9 mouse cellular contexts compared by ENCODE assay signal in genomic region chr4:149854770-149855169, GRCm38 (mm10).
DNase-seq lines count a peak whose midpoint lies in the region; ATAC-seq and TF ChIP-seq lines count a peak whose summit lies in the region.
"Had no signal": no experiment of that assay in that cellular context is flagged by ENCODE, and none has a peak within 500 bp of the region (broad histone marks: within the 10 kb centered on the region; RNA-seq: fewer than 3 reads in every experiment).

No protein-coding gene starts in this region.

- 0 out of 2 replicates have a peak, but pooled peaks have one; percentile 32 for ATAC-seq in liver, embryonic 13.5 days (ENCODE audit: low read depth)
- ATAC-seq in stomach, postnatal 0 days (ENCODE audit: low FRiP score, low TSS enrichment): 0 out of 2 replicates have a peak, but pooled peaks have one; percentile 22

- no peak overlapping the region for H3K27ac ChIP-seq in cerebellum, adult 2 months (ENCODE audit: insufficient read depth, low read length)
- no peak overlapping the region for H3K27ac ChIP-seq in testis, adult 2 months (ENCODE audit: control insufficient read depth, insufficient read depth, low read depth, low read length)
- H3K27ac ChIP-seq in liver, embryonic 13.5 days: no peak overlapping the region
- no peak overlapping the region for H3K27ac ChIP-seq in stomach, postnatal 0 days (replicated peaks)

- H3K4me1 ChIP-seq in cerebellum, adult 2 months (ENCODE audit: control insufficient read depth, insufficient read depth, low read length): no peaks in the 10 kb centered on the region
- peaks cover 9% of the 10 kb centered on the region for H3K4me1 ChIP-seq in testis, adult 2 months (ENCODE audit: control insufficient read depth, insufficient read depth, low read length)
- H3K4me1 ChIP-seq in liver, embryonic 13.5 days (replicated peaks): peaks cover 26% of the 10 kb centered on the region
- no peaks in the 10 kb centered on the region for H3K4me1 ChIP-seq in stomach, postnatal 0 days (replicated peaks; ENCODE audit: control insufficient read depth, insufficient read depth)

- TF ChIP-seq EP300 in stomach, postnatal 0 days (optimal IDR thresholded peaks at IDR 0.05): no peak

- TF ChIP-seq CTCF in cerebellum, adult 2 months (IDR thresholded peaks at IDR 0.05; ENCODE audit: borderline replicate concordance, insufficient read depth, low read depth, low read length): no peak
- no peak for TF ChIP-seq CTCF in testis, adult 2 months (IDR thresholded peaks at IDR 0.05; ENCODE audit: control insufficient read depth, insufficient read depth, insufficient replicate concordance, low read depth, low read length)
- TF ChIP-seq CTCF in stomach, postnatal 0 days (IDR thresholded peaks at IDR 0.05; ENCODE audit: low read depth): no peak

- H3K27me3 ChIP-seq in cerebellum, adult 2 months (ENCODE audit: control insufficient read depth, insufficient read depth, low read length): no peaks in the 10 kb centered on the region
- H3K27me3 ChIP-seq in testis, adult 2 months (ENCODE audit: control insufficient read depth, insufficient read depth, low read length): no peaks in the 10 kb centered on the region
- peaks cover 34% of the 10 kb centered on the region for H3K27me3 ChIP-seq in liver, embryonic 13.5 days
- no peaks in the 10 kb centered on the region for H3K27me3 ChIP-seq in stomach, postnatal 0 days (ENCODE audit: control insufficient read depth, insufficient read depth, low read length)

- no peak for TF ChIP-seq POLR2A in cerebellum, adult 2 months (IDR thresholded peaks at IDR 0.05; ENCODE audit: borderline replicate concordance, insufficient read depth, low read length)
- TF ChIP-seq POLR2A in testis, adult 2 months (IDR thresholded peaks at IDR 0.05; ENCODE audit: control insufficient read depth, low read depth, low read length): no peak

- H3K36me3 ChIP-seq in testis, adult 2 months (ENCODE audit: control insufficient read depth, insufficient read depth, low read length): no peaks in the 10 kb centered on the region
- no peaks in the 10 kb centered on the region for H3K36me3 ChIP-seq in liver, embryonic 13.5 days
- H3K36me3 ChIP-seq in stomach, postnatal 0 days (ENCODE audit: control insufficient read depth, insufficient read depth, low read length): no peaks in the 10 kb centered on the region

- no peak for DNase-seq in cerebellum, adult 2 months
- DNase-seq in cerebellum, postnatal 10 days: no peak
- DNase-seq in testis, postnatal 10 days (ENCODE audit: low spot score): no peak
- no peak for DNase-seq in liver, embryonic 13.5 days
- DNase-seq in stomach, postnatal 0 days (ENCODE audit: low spot score): no peak
- no peak for DNase-seq in cerebellum, adult 11-12 months
- no peak for DNase-seq in yolk sac, embryonic 10.5 days (ENCODE audit: low spot score)
- DNase-seq: lung, postnatal 10 days had no signal

- H3K9me3 ChIP-seq in liver, embryonic 13.5 days (replicated peaks): no peaks in the 10 kb centered on the region
- no peaks in the 10 kb centered on the region for H3K9me3 ChIP-seq in stomach, postnatal 0 days (ENCODE audit: control insufficient read depth, low read length)

- peak overlapping the region; percentile 12 for H3K4me3 ChIP-seq in cerebellum, adult 2 months (replicated peaks; ENCODE audit: insufficient read depth, low read depth, low read length)
- peak overlapping the region; percentile 56 for H3K4me3 ChIP-seq in testis, adult 2 months (ENCODE audit: control insufficient read depth, low read depth, low read length)
- H3K4me3 ChIP-seq in liver, embryonic 13.5 days (replicated peaks): peak overlapping the region; percentile 29
- no peak overlapping the region for H3K4me3 ChIP-seq in stomach, postnatal 0 days (ENCODE audit: low read depth, low read length)

- 60% methylated on average over 9 of the region's 9 CpGs for WGBS in cerebellum, adult 2 months
- 29% methylated on average over 9 of the region's 9 CpGs for WGBS in liver, embryonic 13.5 days (ENCODE audit: insufficient replicate concordance)
- WGBS in stomach, postnatal 0 days: 55% methylated on average over 9 of the region's 9 CpGs

- H3K4me2 ChIP-seq in liver, embryonic 13.5 days: peak overlapping the region; percentile 55
- peak overlapping the region; percentile 25; the same call in 1 of the 2 replicates for H3K4me2 ChIP-seq in stomach, postnatal 0 days (replicated peaks; ENCODE audit: low read depth)

- H3K9ac ChIP-seq in liver, embryonic 13.5 days: no peak overlapping the region
- no peak overlapping the region for H3K9ac ChIP-seq in stomach, postnatal 0 days (ENCODE audit: low read length)
